Mouse (Mus musculus): ENCODE data around the gene Prkg1.

- TF ChIP-seq ZNF384 (IDR thresholded peaks at IDR 0.05; ENCODE audit: low read depth, low read length) = no peak
- TF ChIP-seq HCFC1 (IDR thresholded peaks at IDR 0.05; ENCODE audit: borderline replicate concordance, insufficient read depth, low read length) = no peak
- no peak for TF ChIP-seq MAFK (IDR thresholded peaks at IDR 0.05; ENCODE audit: insufficient read depth, low read depth, low read length)
- TF ChIP-seq CHD2 (IDR thresholded peaks at IDR 0.05; ENCODE audit: low read depth, low read length) = no peak
- TF ChIP-seq ZC3H11A (IDR thresholded peaks at IDR 0.05; ENCODE audit: borderline replicate concordance, low read depth, low read length) = no peak
These were observed 532.4 kb downstream of the Prkg1 start for GRCm38 (mm10) chr19:31232410-31232809.

All from ES-E14 (cell line).